ENCODE assay signal across 16 mouse cellular contexts in genomic region chr13:56178416-56179035, GRCm38 (mm10). TPM values are rescaled to one million over a fixed set of nuclear protein-coding genes. Genes with fewer than 3 reads are reported as not detected.
DNase-seq lines count a peak whose midpoint lies in the region; ATAC-seq and TF ChIP-seq lines count a peak whose summit lies in the region.
"Had no signal": no experiment of that assay in that cellular context is flagged by ENCODE, and none has a peak within 500 bp of the region (broad histone marks: within the 10 kb centered on the region; RNA-seq: fewer than 3 reads in every experiment).

Gene Tifab, minus strand, starts transcription at chr13:56178885.

- H3K27me3 ChIP-seq in heart, postnatal 0 days (ENCODE audit: control insufficient read depth, insufficient read depth, low read length) = no peaks in the 10 kb centered on the region
- peaks cover 13% of the 10 kb centered on the region; the same call in 1 of the 2 replicates for H3K27me3 ChIP-seq in heart, embryonic 12.5 days (replicated peaks)
- H3K27me3 ChIP-seq in liver, postnatal 0 days (ENCODE audit: insufficient read depth, low read length) = no peaks in the 10 kb centered on the region
- H3K27me3 ChIP-seq in intestine, embryonic 16.5 days (replicated peaks; ENCODE audit: control insufficient read depth, insufficient read depth, low read length) = no peaks in the 10 kb centered on the region
- no peaks in the 10 kb centered on the region for H3K27me3 ChIP-seq in hindbrain, postnatal 0 days (ENCODE audit: insufficient read depth, low read length)
- H3K27me3 ChIP-seq: hindbrain, embryonic 15.5 days; neural tube, embryonic 13.5 days had no signal

- H3K4me2 ChIP-seq in heart, postnatal 0 days (ENCODE audit: low read depth, low read length) = no peak within 1 kb of the TSS
- no peak within 1 kb of the TSS for H3K4me2 ChIP-seq in heart, embryonic 12.5 days
- peak within 1 kb of the TSS; percentile 62 for H3K4me2 ChIP-seq in liver, postnatal 0 days (ENCODE audit: low read depth, low read length)
- no peak within 1 kb of the TSS for H3K4me2 ChIP-seq in intestine, embryonic 16.5 days (ENCODE audit: low read depth, low read length)
- no peak within 1 kb of the TSS for H3K4me2 ChIP-seq in hindbrain, postnatal 0 days (ENCODE audit: low read depth, low read length)
- H3K4me2 ChIP-seq: hindbrain, embryonic 15.5 days; neural tube, embryonic 13.5 days had no signal

- peak within 1 kb of the TSS; percentile 1; the same call in 1 of the 2 replicates for H3K4me3 ChIP-seq in heart, postnatal 0 days (ENCODE audit: low read depth, low read length)
- no peak within 1 kb of the TSS for H3K4me3 ChIP-seq in heart, embryonic 12.5 days
- peak within 1 kb of the TSS; percentile 40 for H3K4me3 ChIP-seq in liver, postnatal 0 days (ENCODE audit: low read depth, low read length)
- no peak within 1 kb of the TSS for H3K4me3 ChIP-seq in intestine, embryonic 16.5 days (ENCODE audit: low read length)
- H3K4me3 ChIP-seq in hindbrain, postnatal 0 days (ENCODE audit: low read length) = no peak within 1 kb of the TSS
- H3K4me3 ChIP-seq: heart, embryonic 10.5 days; hindbrain, embryonic 15.5 days; neural tube, embryonic 13.5 days had no signal

- no peak within 1 kb of the TSS for H3K27ac ChIP-seq in heart, postnatal 0 days (ENCODE audit: low read depth)
- no peak within 1 kb of the TSS for H3K27ac ChIP-seq in heart, embryonic 12.5 days (ENCODE audit: poor library complexity, severe bottlenecking)
- H3K27ac ChIP-seq in liver, postnatal 0 days (ENCODE audit: low read depth) = peak within 1 kb of the TSS; percentile 62
- H3K27ac ChIP-seq in intestine, embryonic 16.5 days (ENCODE audit: low read length) = no peak within 1 kb of the TSS
- H3K27ac ChIP-seq in hindbrain, postnatal 0 days = no peak within 1 kb of the TSS
- H3K27ac ChIP-seq: heart, embryonic 10.5 days; hindbrain, embryonic 15.5 days; neural tube, embryonic 13.5 days had no signal

- H3K4me1 ChIP-seq in heart, postnatal 0 days (ENCODE audit: control insufficient read depth, insufficient read depth) = no peaks in the 10 kb centered on the region
- H3K4me1 ChIP-seq in heart, embryonic 12.5 days (replicated peaks) = no peaks in the 10 kb centered on the region
- H3K4me1 ChIP-seq in liver, postnatal 0 days (ENCODE audit: insufficient read depth) = peaks cover 7% of the 10 kb centered on the region; the same call in 1 of the 2 replicates
- peaks cover 8% of the 10 kb centered on the region for H3K4me1 ChIP-seq in intestine, embryonic 16.5 days (ENCODE audit: control insufficient read depth, insufficient read depth, low read length)
- no peaks in the 10 kb centered on the region for H3K4me1 ChIP-seq in hindbrain, postnatal 0 days (ENCODE audit: insufficient read depth, low read length)
- H3K4me1 ChIP-seq: heart, embryonic 10.5 days; hindbrain, embryonic 15.5 days; neural tube, embryonic 13.5 days had no signal

- no peak for ATAC-seq in heart, postnatal 0 days (ENCODE audit: insufficient read depth, low read depth)
- no peak for ATAC-seq in heart, embryonic 12.5 days (ENCODE audit: insufficient number of reproducible peaks, low FRiP score)
- peak; percentile 47 for ATAC-seq in liver, postnatal 0 days
- ATAC-seq in intestine, embryonic 16.5 days = no peak
- no peak for ATAC-seq in hindbrain, postnatal 0 days
- ATAC-seq: forebrain, embryonic 16.5 days had no signal

- 80% methylated on average over 16 of the region's 16 CpGs for WGBS in heart, postnatal 0 days
- WGBS in heart, embryonic 12.5 days = 85% methylated on average over 16 of the region's 16 CpGs
- WGBS in liver, postnatal 0 days (ENCODE audit: insufficient replicate concordance) = 54% methylated on average over 16 of the region's 16 CpGs
- WGBS in intestine, embryonic 16.5 days = 85% methylated on average over 16 of the region's 16 CpGs
- 85% methylated on average over 16 of the region's 16 CpGs for WGBS in hindbrain, postnatal 0 days

- TF ChIP-seq CTCF in heart, postnatal 0 days (IDR thresholded peaks at IDR 0.05; ENCODE audit: low read depth) = no peak
- no peak for TF ChIP-seq CTCF in liver, postnatal 0 days (IDR thresholded peaks at IDR 0.05; ENCODE audit: low read depth)
- TF ChIP-seq CTCF in hindbrain, postnatal 0 days (IDR thresholded peaks at IDR 0.05; ENCODE audit: low read depth) = no peak

- H3K36me3 ChIP-seq in heart, postnatal 0 days (replicated peaks; ENCODE audit: control insufficient read depth, insufficient read depth, low read length) = no peaks in the 10 kb centered on the region
- H3K36me3 ChIP-seq in heart, embryonic 12.5 days = no peaks in the 10 kb centered on the region
- H3K36me3 ChIP-seq in liver, postnatal 0 days (replicated peaks; ENCODE audit: insufficient read depth, low read length) = no peaks in the 10 kb centered on the region
- H3K36me3 ChIP-seq in intestine, embryonic 16.5 days (ENCODE audit: control insufficient read depth, insufficient read depth, low read length) = no peaks in the 10 kb centered on the region
- no peaks in the 10 kb centered on the region for H3K36me3 ChIP-seq in hindbrain, postnatal 0 days (ENCODE audit: insufficient read depth, low read length)
- H3K36me3 ChIP-seq: heart, embryonic 10.5 days; hindbrain, embryonic 15.5 days; neural tube, embryonic 13.5 days had no signal

- no peak for TF ChIP-seq EP300 in heart, postnatal 0 days (IDR thresholded peaks at IDR 0.05; ENCODE audit: low read depth)
- no peak for TF ChIP-seq EP300 in liver, postnatal 0 days (IDR thresholded peaks at IDR 0.05; ENCODE audit: low read depth)

- H3K9me3 ChIP-seq in heart, postnatal 0 days (replicated peaks; ENCODE audit: control insufficient read depth, low read length) = no peaks in the 10 kb centered on the region
- no peaks in the 10 kb centered on the region for H3K9me3 ChIP-seq in heart, embryonic 12.5 days (replicated peaks)
- no peaks in the 10 kb centered on the region for H3K9me3 ChIP-seq in liver, postnatal 0 days (ENCODE audit: low read length)
- no peaks in the 10 kb centered on the region for H3K9me3 ChIP-seq in intestine, embryonic 16.5 days (ENCODE audit: control insufficient read depth, low read length)
- no peaks in the 10 kb centered on the region for H3K9me3 ChIP-seq in hindbrain, postnatal 0 days (ENCODE audit: low read length)
- H3K9me3 ChIP-seq: heart, embryonic 10.5 days; hindbrain, embryonic 15.5 days; neural tube, embryonic 13.5 days had no signal

- no peak within 1 kb of the TSS for H3K9ac ChIP-seq in heart, postnatal 0 days (replicated peaks; ENCODE audit: low read depth, low read length)
- H3K9ac ChIP-seq in heart, embryonic 12.5 days = no peak within 1 kb of the TSS
- H3K9ac ChIP-seq in liver, postnatal 0 days (replicated peaks) = peak within 1 kb of the TSS; percentile 41
- no peak within 1 kb of the TSS for H3K9ac ChIP-seq in intestine, embryonic 16.5 days (ENCODE audit: low read depth, low read length)
- H3K9ac ChIP-seq in hindbrain, postnatal 0 days (replicated peaks; ENCODE audit: low read length) = no peak within 1 kb of the TSS
- H3K9ac ChIP-seq: hindbrain, embryonic 15.5 days; neural tube, embryonic 13.5 days had no signal

- DNase-seq in heart, postnatal 0 days (ENCODE audit: low spot score) = no peak
- peak; percentile 29 for DNase-seq in thymus, postnatal 25 days
- no peak for DNase-seq in thymus, adult 18-20 months
- no peak for DNase-seq in liver, postnatal 0 days
- DNase-seq in thymus, postnatal 4 days = peak; percentile 44
- no peak for DNase-seq in hindbrain, postnatal 0 days (ENCODE audit: low spot score)
- DNase-seq: adrenal gland, postnatal 14 days; cerebellum, adult 8-10 months; kidney, postnatal 10 days; right cerebral cortex, adult 18-20 months had no signal

RNA-seq across cellular contexts. Expression of gene Tifab, which starts in this region (rescaled TPM):
- total RNA-seq in heart, postnatal 0 days (2014; rRNA removed; ENCODE audit: low replicate concordance) = not detected in 2 replicates
- 0.71 and 0.88 TPM in 2 replicates for polyA plus RNA-seq in heart, postnatal 0 days (2015; fragmentation: Nextera tagmentation; extraction: Ambion mirVana)
- 0.72 and 0.81 TPM in 2 replicates for polyA plus RNA-seq in heart, embryonic 12.5 days (2016; fragmentation: Nextera tagmentation; extraction: Ambion mirVana)
- 6.8 and 8.2 TPM in 2 replicates for polyA plus RNA-seq in liver, postnatal 0 days (2015; fragmentation: Nextera tagmentation; extraction: Ambion mirVana)
- 4.8 and 4.9 TPM in 2 replicates for polyA plus RNA-seq in intestine, embryonic 16.5 days (2015; fragmentation: Nextera tagmentation; extraction: Ambion mirVana)
- total RNA-seq in hindbrain, postnatal 0 days (2014; rRNA removed) = 0.31 TPM in 1 of 2 replicates, not detected in the other
- 0.54 and 0.75 TPM in 2 replicates for polyA plus RNA-seq in hindbrain, postnatal 0 days (2015; fragmentation: Nextera tagmentation; extraction: Ambion mirVana)

Comparison
In these comparisons a context has a peak if more than half of its experiments do, and no peak if none do; other contexts are left out.
1. DNase-seq: peak in thymus, postnatal 25 days (single experiment) and thymus, postnatal 4 days (single experiment); none in heart, postnatal 0 days (single experiment), thymus, adult 18-20 months (0 of 2), liver, postnatal 0 days (single experiment) and hindbrain, postnatal 0 days (single experiment).
2. H3K4me3 ChIP-seq: peak in heart, postnatal 0 days (single experiment) and liver, postnatal 0 days (single experiment); none in heart, embryonic 12.5 days (single experiment), intestine, embryonic 16.5 days (single experiment) and hindbrain, postnatal 0 days (single experiment).